Mouse (Mus musculus): ENCODE results near the gene Faf1.
"Not testable (repeated sequence)": the region's sequence is repeated elsewhere in the genome, so short reads cannot be mapped to it uniquely, and the experiment has no call there.

The Faf1 gene

GRCm38 (mm10) chr4:109665101-109665981 lies 11.0 kb upstream of the Faf1 start:
- ATAC-seq (ENCODE audit: insufficient number of reproducible peaks, low FRiP score, low TSS enrichment) = 0 out of 2 replicates have a peak, but pooled peaks have one; percentile 36

GRCm38 (mm10) chr4:109665982-109666460 lies 10.4 kb upstream of the Faf1 start:
- peak; percentile 36 for ATAC-seq (ENCODE audit: insufficient number of reproducible peaks, low FRiP score, low TSS enrichment)

GRCm38 (mm10) chr4:109666461-109667269 lies 9.7 kb upstream of the Faf1 start, which contains the start of gene Cdkn2c:
Gene Cdkn2c (minus strand): TSS chr4:109667189.
- peak; percentile 96 for ATAC-seq (ENCODE audit: insufficient number of reproducible peaks, low FRiP score, low TSS enrichment)

GRCm38 (mm10) chr4:109667518-109667917 lies 8.9 kb upstream of the Faf1 start:
- ATAC-seq (ENCODE audit: insufficient number of reproducible peaks, low FRiP score, low TSS enrichment) = no peak

- ATAC-seq (ENCODE audit: insufficient number of reproducible peaks, low FRiP score, low TSS enrichment) = no peak
Observed at GRCm38 (mm10) chr4:109670213-109670612, 6.2 kb upstream of the Faf1 start.

GRCm38 (mm10) chr4:109671941-109672340 lies 4.4 kb upstream of the Faf1 start:
- ATAC-seq (ENCODE audit: insufficient number of reproducible peaks, low FRiP score, low TSS enrichment) = no peak

GRCm38 (mm10) chr4:109674097-109674496 lies 2.3 kb upstream of the Faf1 start:
- ATAC-seq (ENCODE audit: insufficient number of reproducible peaks, low FRiP score, low TSS enrichment) = no peak

GRCm38 (mm10) chr4:109677221-109677620 lies 833 bp downstream of the Faf1 start:
- peak; percentile 20; the same call in 1 of the 2 replicates for ATAC-seq (ENCODE audit: insufficient number of reproducible peaks, low FRiP score, low TSS enrichment)

- no peak for ATAC-seq (ENCODE audit: insufficient number of reproducible peaks, low FRiP score, low TSS enrichment)
Observed at GRCm38 (mm10) chr4:109683561-109683960, 7.2 kb downstream of the Faf1 start.

- no peak for ATAC-seq (ENCODE audit: insufficient number of reproducible peaks, low FRiP score, low TSS enrichment)
Observed at GRCm38 (mm10) chr4:109692674-109693073, 16.3 kb downstream of the Faf1 start.

GRCm38 (mm10) chr4:109700727-109701126 lies 24.3 kb downstream of the Faf1 start:
- not testable (repeated sequence) for ATAC-seq (ENCODE audit: insufficient number of reproducible peaks, low FRiP score, low TSS enrichment)

GRCm38 (mm10) chr4:109703568-109703967 lies 27.2 kb downstream of the Faf1 start:
- no peak for ATAC-seq (ENCODE audit: insufficient number of reproducible peaks, low FRiP score, low TSS enrichment)

GRCm38 (mm10) chr4:109705349-109705748 lies 29.0 kb downstream of the Faf1 start:
- ATAC-seq (ENCODE audit: insufficient number of reproducible peaks, low FRiP score, low TSS enrichment) = no peak

- no peak for ATAC-seq (ENCODE audit: insufficient number of reproducible peaks, low FRiP score, low TSS enrichment)
Observed at GRCm38 (mm10) chr4:109719281-109719680, 42.9 kb downstream of the Faf1 start.

- no peak for ATAC-seq (ENCODE audit: insufficient number of reproducible peaks, low FRiP score, low TSS enrichment)
Observed at GRCm38 (mm10) chr4:109729281-109729680, 52.9 kb downstream of the Faf1 start.

GRCm38 (mm10) chr4:109735754-109736153 lies 59.4 kb downstream of the Faf1 start:
- peak; percentile 91 for ATAC-seq (ENCODE audit: insufficient number of reproducible peaks, low FRiP score, low TSS enrichment)

GRCm38 (mm10) chr4:109743984-109744383 lies 67.6 kb downstream of the Faf1 start:
- no peak for ATAC-seq (ENCODE audit: insufficient number of reproducible peaks, low FRiP score, low TSS enrichment)

- ATAC-seq (ENCODE audit: insufficient number of reproducible peaks, low FRiP score, low TSS enrichment) = no peak
Observed at GRCm38 (mm10) chr4:109759031-109759430, 82.6 kb downstream of the Faf1 start.

GRCm38 (mm10) chr4:109759901-109760300 lies 83.5 kb downstream of the Faf1 start:
- no peak for ATAC-seq (ENCODE audit: insufficient number of reproducible peaks, low FRiP score, low TSS enrichment)

GRCm38 (mm10) chr4:109760501-109760900 lies 84.1 kb downstream of the Faf1 start:
- no peak for ATAC-seq (ENCODE audit: insufficient number of reproducible peaks, low FRiP score, low TSS enrichment)

Data from cerebellum, adult (tissue).